Mouse (Mus musculus) MEL (cell line): Measurements from ENCODE around the gene Msi2.

ENCODE experiments used
- CTCF ChIP-seq, 3 experiments: IDR thresholded peaks in 2 of 3; conservative IDR thresholded peaks in 1 of 3; 2 replicates each; pipeline ENCODE4 v1.5.1; 2011 to 2012; ENCODE audit warnings: low read length in 3 of 3, low read depth in 2 of 3, mild to moderate bottlenecking in 2 of 3, improper control_type of control experiment in 1 of 3, inconsistent platforms in 1 of 3, mixed read lengths in 1 of 3, moderate library complexity in 1 of 3; ENCODE audit not compliant: control insufficient read depth in 1 of 3, insufficient read depth in 1 of 3, poor library complexity in 1 of 3, severe bottlenecking in 1 of 3
- E2F4 ChIP-seq: IDR thresholded peaks from 2 replicates; pipeline ENCODE4 v1.6.1; 2011; ENCODE audit warnings: low read depth, low read length, improper control_type of control experiment, borderline replicate concordance
- EP300 ChIP-seq, 2 experiments: IDR thresholded peaks; 2 replicates each; pipeline ENCODE4 v1.6.1; 2011; ENCODE audit warnings: improper control_type of control experiment in 2 of 2, low read length in 2 of 2, low read depth in 1 of 2, mild to moderate bottlenecking in 1 of 2
- GABPA ChIP-seq: IDR thresholded peaks from 2 replicates; pipeline ENCODE4 v1.6.1; 2012; ENCODE audit warnings: low read depth, mild to moderate bottlenecking, inconsistent platforms, low read length, improper control_type of control experiment, moderate library complexity
- GATA1 ChIP-seq: IDR thresholded peaks from 2 replicates; pipeline ENCODE4 v1.6.1; 2011; ENCODE audit warnings: low read depth, low read length, improper control_type of control experiment
- MAFK ChIP-seq: IDR thresholded peaks from 2 replicates; pipeline ENCODE4 v1.6.1; 2011; ENCODE audit warnings: low read depth, mild to moderate bottlenecking, low read length, improper control_type of control experiment, borderline replicate concordance
- MAX ChIP-seq: IDR thresholded peaks from 2 replicates; pipeline ENCODE4 v1.6.1; 2011; ENCODE audit warnings: low read length, improper control_type of control experiment
- MXI1 ChIP-seq: IDR thresholded peaks from 2 replicates; pipeline ENCODE4 v1.6.1; 2011; ENCODE audit warnings: mild to moderate bottlenecking, low read depth, low read length, improper control_type of control experiment
- POLR2A ChIP-seq, 2 experiments: IDR thresholded peaks; 2 replicates each; pipeline ENCODE4 v1.6.1; 2011 to 2012; ENCODE audit warnings: low read length in 2 of 2, mild to moderate bottlenecking in 2 of 2, control low read depth in 1 of 2, improper control_type of control experiment in 1 of 2, low read depth in 1 of 2, moderate library complexity in 1 of 2; ENCODE audit not compliant: control insufficient read depth in 1 of 2, insufficient read depth in 1 of 2, poor library complexity in 1 of 2
- POLR2AphosphoS2 ChIP-seq: IDR thresholded peaks from 2 replicates; pipeline ENCODE4 v1.6.1; 2011; ENCODE audit warnings: low read length, improper control_type of control experiment
- RAD21 ChIP-seq: IDR thresholded peaks from 2 replicates; pipeline ENCODE4 v1.6.1; 2011; ENCODE audit warnings: mild to moderate bottlenecking, low read depth, low read length, improper control_type of control experiment
- RCOR1 ChIP-seq: IDR thresholded peaks from 2 replicates; pipeline ENCODE4 v1.6.1; 2012; ENCODE audit warnings: low read depth, mild to moderate bottlenecking, inconsistent platforms, low read length, improper control_type of control experiment
- TAL1 ChIP-seq: IDR thresholded peaks from 2 replicates; pipeline ENCODE4 v1.6.1; 2012; ENCODE audit warnings: mild to moderate bottlenecking, inconsistent platforms, low read length, moderate library complexity, mixed read lengths
- ZKSCAN1 ChIP-seq: IDR thresholded peaks from 2 replicates; pipeline ENCODE4 v1.6.1; 2012; ENCODE audit warnings: low read depth, mild to moderate bottlenecking, inconsistent platforms, low read length, improper control_type of control experiment, moderate library complexity

- no peak for TF ChIP-seq MAX
- no peak for TF ChIP-seq RAD21
- TF ChIP-seq RCOR1, result no peak
- no peak for TF ChIP-seq MXI1
- no peak for TF ChIP-seq EP300 (IDR thresholded peaks at IDR 0.05; ENCODE audit: low read depth in 1 of 2, low read length in 2 of 2)
- TF ChIP-seq CTCF (IDR thresholded peaks at IDR 0.05 in 2 of 3, conservative IDR thresholded peaks at IDR 0.05 in 1 of 3; ENCODE audit: control insufficient read depth in 1 of 3, insufficient read depth in 1 of 3, low read depth in 2 of 3, low read length in 3 of 3, poor library complexity in 1 of 3, severe bottlenecking in 1 of 3), result no peak
- no peak for TF ChIP-seq TAL1
- TF ChIP-seq ZKSCAN1, result no peak
- TF ChIP-seq MAFK, result no peak
- no peak for TF ChIP-seq GABPA
- no peak for TF ChIP-seq POLR2A (IDR thresholded peaks at IDR 0.05; ENCODE audit: control insufficient read depth in 1 of 2, insufficient read depth in 1 of 2, low read depth in 1 of 2, low read length in 2 of 2, poor library complexity in 1 of 2)
- TF ChIP-seq POLR2AphosphoS2, result no peak
- TF ChIP-seq E2F4, result no peak
- TF ChIP-seq GATA1, result no peak
Observed at GRCm38 (mm10) chr11:88485987-88486386, 232.3 kb downstream of the Msi2 start.
